Mouse (Mus musculus) liver, embryonic 18 days (tissue): ENCODE measurements around the gene Dkc1. TPM values are rescaled to one million over a fixed set of nuclear protein-coding genes. Genes with fewer than 3 reads are reported as not detected.

ENCODE experiments used
- polyA plus RNA-seq: library from polyadenylated mRNA; depleted of rRNA; stranded (reverse); fragments of >200 nt; gene quantifications from 2 replicates; pipeline ENCODE4 v1.2.3, GENCODE M21; 2012; rRNA removed

The Dkc1 gene
- polyA plus RNA-seq, result 25.9 and 28.6 TPM in 2 replicates

GRCm38 (mm10) chrX:75095369-75096162 is at the start of gene Dkc1:
Gene Dkc1 (plus strand): TSS chrX:75095854.

GRCm38 (mm10) chrX:75084774-75085508 is 10.7 kb upstream of the Dkc1 start, which contains the start of gene Gab3:
Gene Gab3 (minus strand): TSS chrX:75085458.

GRCm38 (mm10) chrX:75130467-75131160 is 35.0 kb downstream of the Dkc1 start, which contains the start of gene Mpp1:
Gene Mpp1 (minus strand): TSS chrX:75131016.

Other genes with a start within 250 kb of the Dkc1 start
- 0.74 and 0.84 TPM in 2 replicates for gene Gab3, start 10.4 kb upstream of the Dkc1 start, polyA plus RNA-seq
- 62.5 and 66.6 TPM in 2 replicates for gene Mpp1, start 35.2 kb downstream of the Dkc1 start, polyA plus RNA-seq
- 0.07 and 0.08 TPM in 2 replicates for gene Smim9, start 67.9 kb downstream of the Dkc1 start, polyA plus RNA-seq